Mouse (Mus musculus) lung, postnatal 36 days (tissue): ENCODE measurements around the gene Cpa4.

Source experiments
- DNase-seq: peaks from one replicate; pipeline ENCODE4 v3.0.0; 2022; ENCODE audit warnings: mixed read lengths

The Cpa4 gene

DNA sequence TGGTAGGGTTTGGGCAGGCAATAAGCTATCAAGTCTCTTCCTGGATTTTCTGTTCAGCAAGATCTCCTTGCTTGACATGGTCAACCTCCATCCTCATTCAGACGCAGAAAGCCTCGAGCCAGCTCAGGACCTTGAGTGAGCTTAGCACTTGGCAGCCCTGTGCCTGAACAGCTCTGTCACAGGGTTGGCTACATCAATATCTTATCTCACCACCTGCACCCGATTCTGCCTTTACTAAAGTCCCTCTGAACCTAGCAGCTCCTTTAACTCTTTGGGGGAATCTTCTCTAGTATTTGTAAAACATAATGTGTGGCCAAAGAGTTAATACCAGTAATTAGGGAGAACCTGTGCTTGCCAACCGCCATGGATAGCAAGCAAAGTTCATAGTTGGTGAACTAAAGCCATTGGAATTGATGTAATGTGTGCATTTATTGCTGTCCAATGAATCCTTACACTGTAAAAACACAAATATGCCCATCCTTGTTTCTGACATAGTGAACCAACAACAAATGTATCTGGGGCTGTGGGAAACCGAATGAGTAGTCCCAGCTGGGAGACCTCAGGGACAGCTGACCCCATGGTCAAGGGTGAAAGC, 70.6 kb downstream of the Cpa4 start, which contains the start of gene Cpa1:
Gene Cpa1 (plus strand): TSS at position 545 of the 595 bp plus-strand sequence.
- no peak for DNase-seq
